Mouse (Mus musculus): ENCODE data around the gene Gm14597.
"Not testable (repeated sequence)": the region's sequence is repeated elsewhere in the genome, so short reads cannot be mapped to it uniquely, and the experiment has no call there.

Gm14597 gene

GRCm38 (mm10) chrX:53608879-53609278 is at the start of gene Gm14597:
TSS of gene Gm14597 (minus strand) at chrX:53608979.
- not testable (repeated sequence) for DNase-seq (ENCODE audit: low read depth in 2 of 2, low spot score in 2 of 2)

- not testable (repeated sequence) for DNase-seq (ENCODE audit: low read depth in 2 of 2, low spot score in 2 of 2)
Measured at GRCm38 (mm10) chrX:53652917-53653316, 44.1 kb upstream of the Gm14597 start.

- DNase-seq (ENCODE audit: low read depth in 2 of 2, low spot score in 2 of 2): no peak
Measured at GRCm38 (mm10) chrX:53645885-53646284, 37.1 kb upstream of the Gm14597 start.

- DNase-seq (ENCODE audit: low read depth in 2 of 2, low spot score in 2 of 2): peak; percentile 46 to 60
Measured at GRCm38 (mm10) chrX:53642980-53643961, 34.5 kb upstream of the Gm14597 start, which contains the start of gene Rtl8a. TSS of gene Rtl8a (minus strand) at chrX:53643682.

- not testable (repeated sequence) for DNase-seq (ENCODE audit: low read depth in 2 of 2, low spot score in 2 of 2)
Measured at GRCm38 (mm10) chrX:53642604-53642979, 33.8 kb upstream of the Gm14597 start.

- not testable (repeated sequence) for DNase-seq (ENCODE audit: low read depth in 2 of 2, low spot score in 2 of 2)
Measured at GRCm38 (mm10) chrX:53638107-53638506, 29.3 kb upstream of the Gm14597 start.

- not testable (repeated sequence) for DNase-seq (ENCODE audit: low read depth in 2 of 2, low spot score in 2 of 2)
Measured at GRCm38 (mm10) chrX:53611395-53611794, 2.6 kb upstream of the Gm14597 start.

- peak; percentile 50 to 67 for DNase-seq (ENCODE audit: low read depth in 2 of 2, low spot score in 2 of 2)
Measured at GRCm38 (mm10) chrX:53610571-53610970, 1.8 kb upstream of the Gm14597 start.

- no peak for DNase-seq (ENCODE audit: low read depth in 2 of 2, low spot score in 2 of 2)
Measured at GRCm38 (mm10) chrX:53608122-53608813, 511 bp downstream of the Gm14597 start.

- peak; percentile 25 to 33 for DNase-seq (ENCODE audit: low read depth in 2 of 2, low spot score in 2 of 2)
Measured at GRCm38 (mm10) chrX:53607242-53608121, 1.3 kb downstream of the Gm14597 start, which contains the start of gene Rtl8c. TSS of gene Rtl8c (plus strand) at chrX:53608032.

- DNase-seq (ENCODE audit: low read depth in 2 of 2, low spot score in 2 of 2): not testable (repeated sequence)
Measured at GRCm38 (mm10) chrX:53606176-53606575, 2.6 kb downstream of the Gm14597 start.

GRCm38 (mm10) chrX:53599993-53600392 is 8.8 kb downstream of the Gm14597 start:
- peak; percentile 35 to 59 for DNase-seq (ENCODE audit: low read depth in 2 of 2, low spot score in 2 of 2)

GRCm38 (mm10) chrX:53583404-53583803 is 25.4 kb downstream of the Gm14597 start:
- DNase-seq (ENCODE audit: low read depth in 2 of 2, low spot score in 2 of 2): not testable (repeated sequence)

- DNase-seq (ENCODE audit: low read depth in 2 of 2, low spot score in 2 of 2): not testable (repeated sequence)
Measured at GRCm38 (mm10) chrX:53581407-53581806, 27.4 kb downstream of the Gm14597 start.

- DNase-seq (ENCODE audit: low read depth in 2 of 2, low spot score in 2 of 2): no peak
Measured at GRCm38 (mm10) chrX:53579311-53579710, 29.5 kb downstream of the Gm14597 start.
